Mouse (Mus musculus) thymus, adult 2 months (tissue): Measurements from ENCODE around the gene Nr1d1. TPM values are rescaled to one million over a fixed set of nuclear protein-coding genes. Genes with fewer than 3 reads are reported as not detected.

Experiments
- DNase-seq: peaks from one replicate; pipeline ENCODE4 v3.0.0; 2021
- H3K27ac ChIP-seq: fragments of 200-500 bp; 2 replicates; pipeline ENCODE4 v1.5.1; 2012; ENCODE audit warnings: low read length, control low read depth; ENCODE audit not compliant: control insufficient read depth, insufficient read depth
- H3K27me3 ChIP-seq: fragments of 200-500 bp; 2 replicates; pipeline ENCODE4 v1.6.1; 2012; ENCODE audit warnings: mild to moderate bottlenecking, low read length, moderate library complexity, mixed read lengths; ENCODE audit not compliant: control insufficient read depth, insufficient read depth
- H3K36me3 ChIP-seq: fragments of 200-500 bp; 2 replicates; pipeline ENCODE4 v1.6.1; 2012; ENCODE audit warnings: mild to moderate bottlenecking, low read length, moderate library complexity; ENCODE audit not compliant: control insufficient read depth, insufficient read depth
- H3K4me1 ChIP-seq: fragments of 200-500 bp; replicated peaks from 2 replicates; pipeline ENCODE4 v1.6.1; 2012; ENCODE audit warnings: low read length; ENCODE audit not compliant: control insufficient read depth, insufficient read depth
- H3K4me3 ChIP-seq: fragments of 200-500 bp; 2 replicates; pipeline ENCODE4 v1.5.1; 2012; ENCODE audit warnings: mild to moderate bottlenecking, low read length, control low read depth, moderate library complexity; ENCODE audit not compliant: control insufficient read depth, insufficient read depth
- CTCF ChIP-seq: fragments of 200-500 bp; IDR thresholded peaks from 2 replicates; pipeline ENCODE4 v1.5.1; 2012; ENCODE audit warnings: mild to moderate bottlenecking, control low read depth, low read length, moderate library complexity, borderline replicate concordance; ENCODE audit not compliant: control insufficient read depth, poor library complexity, insufficient read depth; ENCODE audit errors: extremely low read depth
- POLR2A ChIP-seq: fragments of 200-500 bp; IDR thresholded peaks from 2 replicates; pipeline ENCODE4 v1.6.1; 2012; ENCODE audit warnings: mild to moderate bottlenecking, low read length, control low read depth, moderate library complexity; ENCODE audit not compliant: control insufficient read depth, poor library complexity, insufficient read depth; ENCODE audit errors: extremely low read depth
- WGBS: fragments of 180-500 bp; shearing (Covaris S2); methylation state at CpG from one replicate; pipeline ENCODE4 v1.1.7; 2018; 5-methylcytosine and 5-hydroxymethylcytosine counted together
- polyA plus RNA-seq: library from polyadenylated mRNA; depleted of rRNA; stranded (reverse); fragments of >200 nt; gene quantifications from 2 replicates; pipeline ENCODE4 v1.2.3, GENCODE M21; 2012

Nr1d1 gene
- polyA plus RNA-seq, 1 experiment, result 37.7 TPM

DNA sequence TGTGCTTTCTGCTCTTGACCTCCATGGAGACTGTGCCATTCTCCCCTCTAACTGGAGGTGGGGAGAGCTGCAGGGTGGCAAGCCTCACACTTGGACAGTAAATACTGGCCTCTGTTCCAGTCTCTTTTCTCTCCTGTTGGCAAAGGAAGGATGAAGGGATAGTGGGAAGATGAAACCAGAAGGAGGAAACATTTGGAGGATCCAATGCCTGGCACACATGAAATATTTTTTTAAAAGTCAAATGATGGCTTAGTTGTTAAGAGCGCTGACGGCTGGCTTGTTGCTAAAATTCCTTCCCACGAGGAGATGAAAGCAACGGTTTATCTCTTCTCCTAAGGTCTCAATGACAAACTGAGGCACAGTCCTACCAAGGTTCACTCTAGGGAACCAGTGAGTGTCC lies 40.0 kb downstream of the Nr1d1 start:
- Histone ChIP-seq H3K27me3 (no peaks in the 10 kb centered on the region), H3K27ac (no peak overlapping the region), H3K4me3 (no peak overlapping the region), H3K36me3 (no peaks in the 10 kb centered on the region), H3K4me1 (peaks cover 2% of the 10 kb centered on the region; the same call in 1 of the 2 replicates)
- 99% methylated on average over 4 of the region's 4 CpGs for WGBS
- no peak for TF ChIP-seq POLR2A
- no peak for TF ChIP-seq CTCF
- DNase-seq, result no peak

DNA sequence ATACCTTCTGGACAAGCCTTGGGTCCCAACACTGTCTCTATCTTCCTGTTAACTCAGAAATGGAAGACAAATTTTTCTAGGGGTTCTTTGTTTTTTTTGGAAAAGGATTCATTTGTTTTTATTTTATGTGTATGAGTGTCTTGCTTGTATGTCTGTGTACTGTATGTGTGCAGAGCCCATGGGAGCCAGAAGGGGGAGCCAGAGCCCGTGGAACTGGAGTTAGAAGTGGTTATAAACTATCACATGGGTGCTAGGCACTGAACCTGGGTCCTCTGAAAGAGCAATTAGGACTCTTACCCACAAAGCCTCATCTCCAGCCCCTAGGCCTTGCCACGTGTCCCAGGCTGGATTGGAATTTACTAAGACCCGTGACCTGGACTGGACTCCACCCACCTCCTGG lies 41.1 kb downstream of the Nr1d1 start:
- TF ChIP-seq CTCF (no peak), POLR2A (no peak)
- 89% methylated on average over 3 of the region's 3 CpGs for WGBS
- DNase-seq, result no peak
- H3K36me3 ChIP-seq, result no peaks in the 10 kb centered on the region
- H3K4me3 ChIP-seq, result no peak overlapping the region
- no peaks in the 10 kb centered on the region for H3K4me1 ChIP-seq
- no peaks in the 10 kb centered on the region for H3K27me3 ChIP-seq
- no peak overlapping the region for H3K27ac ChIP-seq

DNA sequence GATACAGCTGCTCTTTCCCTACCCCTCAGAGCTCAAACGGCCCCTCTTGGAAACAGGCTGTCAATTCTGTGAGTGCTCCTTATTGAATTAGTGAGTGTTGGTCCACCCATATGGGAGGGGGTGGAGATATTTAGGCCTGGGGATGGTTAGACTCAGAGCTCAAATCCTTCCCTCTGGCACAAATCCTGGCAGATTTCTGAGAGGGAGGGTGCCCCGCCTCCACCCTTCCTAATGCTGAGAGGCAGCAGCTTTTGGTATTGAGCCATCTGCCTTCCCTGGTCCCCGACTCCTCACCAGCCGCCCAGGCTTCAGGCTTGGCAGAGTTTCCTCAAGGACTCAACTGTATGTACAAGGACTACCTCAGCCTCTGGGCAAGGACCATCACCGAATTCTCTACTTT lies 44.0 kb downstream of the Nr1d1 start:
- peaks cover 5% of the 10 kb centered on the region for H3K4me1 ChIP-seq
- DNase-seq, result no peak
- no peak overlapping the region for H3K4me3 ChIP-seq
- TF ChIP-seq CTCF (no peak), POLR2A (no peak)
- H3K27me3 ChIP-seq, result no peaks in the 10 kb centered on the region
- H3K27ac ChIP-seq, result no peak overlapping the region
- 0 out of 2 replicates have a peak, but pooled peaks cover 3% of the 10 kb centered on the region for H3K36me3 ChIP-seq
- 94% methylated on average over 5 of the region's 5 CpGs for WGBS

- no peak for DNase-seq
- WGBS, result 87% methylated on average over 4 of the region's 4 CpGs
- no peaks in the 10 kb centered on the region for H3K27me3 ChIP-seq
- no peak for TF ChIP-seq POLR2A
- TF ChIP-seq CTCF, result no peak
- H3K27ac ChIP-seq, result no peak overlapping the region
- H3K36me3 ChIP-seq, result 0 out of 2 replicates have a peak, but pooled peaks cover 5% of the 10 kb centered on the region
- H3K4me1 ChIP-seq, result peaks cover 5% of the 10 kb centered on the region
- no peak overlapping the region for H3K4me3 ChIP-seq
Measured at GRCm38 (mm10) chr11:98730727-98731126, 44.4 kb downstream of the Nr1d1 start.

GRCm38 (mm10) chr11:98729119-98729588 lies 46.0 kb downstream of the Nr1d1 start, which contains the start of gene Med24:
Gene Med24 (minus strand): TSS chr11:98729435.
- peak within 1 kb of the TSS; percentile 61 for H3K4me3 ChIP-seq
- H3K36me3 ChIP-seq, result 0 out of 2 replicates have a peak, but pooled peaks cover 10% of the 10 kb centered on the region
- under 1% methylated on average over 16 of the region's 16 CpGs for WGBS
- TF ChIP-seq CTCF (no peak), POLR2A (no peak)
- no peak within 1 kb of the TSS for H3K27ac ChIP-seq
- no peaks in the 10 kb centered on the region for H3K27me3 ChIP-seq
- H3K4me1 ChIP-seq, result peaks cover 5% of the 10 kb centered on the region
- peak; percentile 85 for DNase-seq

DNA sequence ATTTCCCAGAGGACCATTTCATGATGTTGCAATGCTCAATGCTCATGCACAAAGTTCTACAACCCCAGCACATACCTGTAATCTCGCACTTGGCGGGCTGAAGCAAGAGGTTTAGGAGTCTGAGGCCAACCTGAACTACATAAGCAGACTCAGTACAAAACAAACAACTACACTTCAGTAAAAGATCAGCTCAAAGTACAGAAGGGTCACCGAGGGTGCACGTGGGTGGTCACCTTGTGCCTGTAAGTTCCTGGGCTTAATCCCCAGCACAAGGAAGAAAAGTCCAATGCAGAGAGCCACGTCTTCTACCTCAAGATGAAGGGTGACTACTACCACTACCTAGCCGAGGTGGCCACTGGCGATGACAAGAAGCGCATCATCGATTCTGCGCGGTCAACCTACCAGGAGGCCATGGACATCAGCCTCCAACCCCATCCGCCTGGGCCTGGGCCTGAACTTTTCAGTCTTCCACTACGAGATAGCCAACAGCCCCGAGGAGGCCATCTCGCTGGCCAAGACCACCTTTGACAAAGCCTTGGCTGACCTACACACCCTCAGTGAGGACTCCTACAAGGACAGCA lies 49.1 kb downstream of the Nr1d1 start:
- H3K4me3 ChIP-seq, result no peak overlapping the region
- 0 out of 2 replicates have a peak, but pooled peaks cover 10% of the 10 kb centered on the region for H3K36me3 ChIP-seq
- H3K27me3 ChIP-seq, result no peaks in the 10 kb centered on the region
- DNase-seq, result no peak
- WGBS, result 97% methylated on average over 15 of the region's 15 CpGs
- H3K27ac ChIP-seq, result no peak overlapping the region
- no peak for TF ChIP-seq POLR2A
- no peak for TF ChIP-seq CTCF
- H3K4me1 ChIP-seq, result peaks cover 5% of the 10 kb centered on the region

GRCm38 (mm10) chr11:98723098-98723497 lies 52.0 kb downstream of the Nr1d1 start:
- 93% methylated on average over 7 of the region's 7 CpGs for WGBS
- H3K36me3 ChIP-seq, result 0 out of 2 replicates have a peak, but pooled peaks cover 10% of the 10 kb centered on the region
- no peak for TF ChIP-seq POLR2A
- no peak overlapping the region for H3K27ac ChIP-seq
- no peak for DNase-seq
- no peaks in the 10 kb centered on the region for H3K27me3 ChIP-seq
- H3K4me3 ChIP-seq, result no peak overlapping the region
- H3K4me1 ChIP-seq, result peaks cover 6% of the 10 kb centered on the region; the same call in 1 of the 2 replicates
